Mouse (Mus musculus) adrenal gland (tissue): ENCODE measurements at regions not wholly inside any gene's neighbourhood (a gene's known extent, or its start where the extent isn't known, plus 50 kb on each side); places are given as distances from the start of the nearest gene placed in this dataset.

Experiments
- intact Hi-C: fragments of 180-260 bp; cut with DNase I; formaldehyde crosslinking; loops from one replicate; pipeline ENCODE4 v1.15.1; 2025

GRCm38 (mm10) chr3:126292830-126293229 lies 70.7 kb upstream of the Arsj start:
- intact Hi-C loops, result no loop called here

- intact Hi-C loops, result no loop called here
Observed at GRCm38 (mm10) chr3:126293645-126294044, 69.8 kb upstream of the Arsj start.

DNA sequence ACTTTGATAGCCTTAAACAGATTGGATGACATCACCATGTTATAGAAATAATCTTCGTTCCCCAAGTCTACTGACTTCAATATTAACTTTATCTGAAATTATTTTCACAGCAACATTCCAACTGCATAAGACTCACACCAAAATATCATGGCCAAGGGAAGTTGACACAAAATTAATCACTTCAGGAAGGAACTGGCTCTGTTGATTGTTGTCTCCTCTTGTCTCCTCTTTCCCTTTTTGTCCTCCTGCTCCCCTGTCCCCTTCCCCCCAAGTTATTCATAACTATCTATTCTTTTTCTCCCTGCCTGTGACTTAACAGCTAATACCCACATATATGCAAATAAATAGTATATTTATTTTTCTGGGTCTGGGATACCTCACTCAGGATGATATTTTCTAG lies 67.6 kb upstream of the Arsj start:
- intact Hi-C loops, result no loop called here

- intact Hi-C loops, result no loop called here
Observed at GRCm38 (mm10) chr3:126299257-126299656, 64.2 kb upstream of the Arsj start.

- intact Hi-C loops, result no loop called here
Observed at GRCm38 (mm10) chr3:126308303-126308702, 55.2 kb upstream of the Arsj start.
